Mouse (Mus musculus): ENCODE measurements around the gene Gabarap. TPM values are rescaled to one million over a fixed set of nuclear protein-coding genes. Genes with fewer than 3 reads are reported as not detected.
A peak's percentile ranks its signal among the peaks of the same experiment; 100 is the strongest.
"Not testable (repeated sequence)": the region's sequence is repeated elsewhere in the genome, so short reads cannot be mapped to it uniquely, and the experiment has no call there.

Gabarap gene
- total RNA-seq, 2 experiments from 2014 or later, result 339 to 345 TPM

DNA sequence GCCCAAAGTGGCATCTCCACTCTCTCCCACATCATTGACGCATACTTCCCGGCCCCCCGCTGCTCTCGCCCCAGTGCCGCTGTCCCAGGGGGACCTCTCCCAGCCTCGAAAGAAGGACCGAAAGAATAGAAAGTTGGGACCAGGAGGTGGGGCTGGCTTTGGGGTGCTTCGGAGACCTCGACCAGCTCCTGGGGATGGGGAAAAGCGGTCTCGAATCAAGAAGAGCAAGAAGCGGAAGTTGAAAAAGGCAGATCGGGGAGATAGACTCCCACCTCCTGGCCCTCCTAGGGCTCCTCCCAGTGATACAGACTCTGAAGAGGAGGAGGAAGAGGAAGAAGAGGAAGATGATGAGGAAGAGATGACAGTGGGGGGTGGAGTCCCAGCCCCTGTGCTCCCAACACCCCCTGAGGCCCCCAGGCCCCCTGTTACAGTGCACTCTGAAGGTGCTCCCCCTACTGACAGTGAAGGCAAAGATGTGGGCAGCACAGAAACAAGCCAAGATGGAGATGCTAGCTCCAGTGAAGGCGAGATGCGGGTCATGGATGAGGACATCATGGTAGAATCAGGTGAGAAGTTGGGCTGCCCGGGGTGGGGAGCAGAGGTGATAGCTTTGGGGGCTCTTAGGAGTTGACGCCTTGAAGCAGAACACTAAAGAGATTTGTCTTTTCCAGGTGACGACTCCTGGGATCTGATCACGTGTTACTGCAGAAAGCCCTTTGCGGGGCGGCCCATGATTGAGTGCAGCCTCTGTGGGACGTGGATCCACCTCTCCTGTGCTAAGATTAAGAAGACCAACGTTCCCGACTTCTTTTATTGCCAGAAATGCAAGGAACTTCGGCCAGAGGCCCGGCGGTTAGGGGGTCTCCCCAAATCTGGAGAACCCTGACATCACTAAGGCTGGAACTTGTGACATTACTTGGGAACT, 7.9 kb downstream of the Gabarap start:
- DNase-seq, result no peak

DNA sequence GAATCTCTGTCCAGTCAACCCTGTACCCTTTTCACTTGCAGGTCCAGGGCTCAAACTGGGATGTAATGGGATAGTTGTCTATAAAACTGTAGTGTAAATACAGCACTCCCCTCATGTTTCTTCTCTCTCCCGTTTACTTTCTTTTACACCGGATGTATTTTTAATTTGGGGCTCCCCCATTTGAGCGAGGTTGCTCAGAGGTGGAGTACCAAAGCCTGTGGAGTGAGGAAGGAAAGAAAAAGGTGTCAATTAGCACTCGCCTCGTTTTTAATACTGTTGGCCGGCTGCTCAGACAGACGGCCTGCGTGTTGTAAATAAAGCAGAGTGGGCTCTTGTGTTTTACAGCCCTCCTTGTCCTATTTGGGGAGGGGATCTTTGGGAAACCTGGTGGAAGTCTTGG, 8.7 kb downstream of the Gabarap start:
- DNase-seq, result no peak

DNA sequence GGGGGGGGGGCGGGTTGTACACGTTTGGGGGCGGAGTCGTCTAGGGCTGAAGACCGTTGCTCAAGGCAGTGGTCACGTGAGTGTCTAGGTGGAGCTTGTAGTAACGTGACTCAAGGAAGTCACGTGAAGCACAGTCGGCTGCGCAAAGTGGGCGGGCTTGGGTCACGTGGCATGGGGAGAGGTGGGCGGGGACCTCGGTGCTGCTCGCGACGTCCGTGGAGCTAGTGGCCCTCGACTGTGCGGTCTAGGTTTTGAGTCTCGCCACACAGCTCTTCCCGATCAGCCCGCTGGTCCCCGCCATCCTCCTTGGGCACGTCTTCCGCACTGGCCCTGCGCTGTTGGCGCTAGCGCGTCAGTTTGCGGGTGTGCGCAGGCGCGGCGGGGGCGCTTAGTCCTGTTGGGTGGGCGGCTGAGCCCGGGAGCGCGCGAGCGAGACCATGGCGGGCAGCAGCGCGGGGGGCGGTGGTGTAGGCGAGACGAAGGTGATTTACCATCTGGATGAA, 9.5 kb downstream of the Gabarap start, which contains the start of gene Dvl2:
Gene Dvl2, plus strand, starts transcription at position 200 of the 503 bp plus-strand sequence.
- DNase-seq, result peak; percentile 95

DNA sequence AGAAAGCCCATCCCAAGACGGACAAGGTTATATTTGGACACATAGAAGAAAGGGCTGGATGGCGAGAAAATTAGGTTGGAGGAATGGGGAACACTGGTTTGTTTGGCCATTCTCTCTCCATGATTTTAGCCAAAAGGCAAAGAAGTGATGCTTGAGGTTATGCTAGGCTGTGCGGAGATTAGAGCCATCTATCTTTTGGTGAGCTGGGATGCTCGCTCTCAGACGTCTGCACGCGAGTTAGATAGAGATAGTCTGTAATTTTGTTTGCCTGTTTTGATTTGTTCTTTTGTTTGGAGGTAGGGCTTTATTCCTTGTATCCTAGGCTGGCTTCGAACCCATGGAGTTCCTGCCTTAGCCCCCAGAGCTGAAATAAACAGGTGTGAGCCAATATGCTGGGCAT, 10.2 kb downstream of the Gabarap start:
- no peak for DNase-seq

DNA sequence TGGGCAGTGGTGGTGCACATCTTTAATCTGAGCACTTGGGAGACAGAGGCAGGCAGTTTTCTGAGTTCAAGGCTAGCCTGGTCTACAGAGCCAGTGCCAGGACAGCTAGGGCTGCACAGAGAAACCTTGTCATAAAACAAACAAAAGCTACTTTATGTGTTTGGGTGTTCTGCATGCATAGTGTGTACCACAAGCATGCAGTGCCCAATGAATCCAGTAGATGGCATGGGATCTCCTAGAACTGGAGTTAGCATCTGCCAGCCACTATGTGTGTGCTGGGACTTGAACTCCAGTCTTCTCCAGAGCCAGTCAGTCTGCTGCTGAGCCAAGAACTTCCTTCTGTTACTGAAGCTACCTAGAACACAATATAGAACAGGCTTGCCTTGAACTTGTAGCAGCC, 10.9 kb downstream of the Gabarap start:
- peak; percentile 63 for DNase-seq

DNA sequence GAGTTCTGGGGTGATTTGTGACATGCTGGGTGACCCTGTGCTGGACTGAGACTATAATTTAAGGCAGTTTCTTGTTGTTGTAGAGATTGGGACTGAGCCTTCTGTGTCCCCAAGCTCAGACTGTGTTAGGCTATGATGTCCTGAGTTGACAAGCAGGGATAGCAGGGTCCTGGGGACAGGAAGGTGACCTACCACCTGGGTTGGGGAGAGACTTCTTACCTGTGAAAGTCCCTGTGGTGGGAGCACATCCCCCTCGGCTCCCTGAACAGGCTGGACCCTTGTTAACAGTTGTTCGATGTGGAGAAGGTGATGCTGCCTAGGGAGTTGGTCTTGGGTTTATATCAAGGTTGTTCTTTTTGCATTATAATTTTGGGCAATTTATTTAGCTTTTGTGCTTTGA, 11.5 kb downstream of the Gabarap start:
- no peak for DNase-seq

DNA sequence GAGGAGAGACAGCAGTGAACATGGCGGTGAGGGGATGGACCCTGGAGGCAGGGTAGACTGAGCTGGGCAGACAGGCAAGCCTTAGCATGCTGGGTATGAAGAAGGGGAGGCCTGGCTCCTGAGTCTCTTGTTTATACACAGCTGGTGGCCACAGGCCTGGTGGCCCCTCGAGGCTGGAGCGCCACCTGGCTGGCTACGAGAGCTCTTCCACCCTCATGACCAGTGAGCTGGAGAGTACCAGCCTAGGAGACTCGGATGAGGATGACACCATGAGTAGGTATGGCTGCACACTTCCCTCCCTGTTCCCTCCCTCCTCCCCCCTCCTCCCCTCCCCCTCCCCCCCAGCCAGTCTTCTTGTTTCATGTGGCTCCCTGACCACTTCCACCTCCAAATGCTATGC, 14.6 kb downstream of the Gabarap start:
- no peak for DNase-seq

DNA sequence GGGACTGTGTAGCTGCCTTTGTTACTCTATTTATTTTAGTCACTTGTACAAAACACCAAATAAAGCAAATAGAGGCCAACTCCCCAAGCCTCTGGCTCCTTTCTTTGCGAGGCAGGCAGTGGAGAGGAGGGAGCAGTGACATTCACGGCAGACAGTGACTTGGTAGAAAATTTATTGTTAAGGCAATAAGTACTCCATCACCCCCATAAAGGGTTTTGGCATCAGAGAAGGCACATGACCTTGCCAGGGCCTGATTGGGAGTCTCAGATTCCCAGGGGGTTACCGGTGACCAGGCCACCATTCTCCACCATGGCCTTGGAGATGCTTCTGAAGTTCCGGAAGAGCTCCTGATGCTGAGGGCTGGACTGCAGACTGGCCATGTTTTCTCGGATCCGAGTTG, 19.1 kb downstream of the Gabarap start:
- DNase-seq, result no peak

DNA sequence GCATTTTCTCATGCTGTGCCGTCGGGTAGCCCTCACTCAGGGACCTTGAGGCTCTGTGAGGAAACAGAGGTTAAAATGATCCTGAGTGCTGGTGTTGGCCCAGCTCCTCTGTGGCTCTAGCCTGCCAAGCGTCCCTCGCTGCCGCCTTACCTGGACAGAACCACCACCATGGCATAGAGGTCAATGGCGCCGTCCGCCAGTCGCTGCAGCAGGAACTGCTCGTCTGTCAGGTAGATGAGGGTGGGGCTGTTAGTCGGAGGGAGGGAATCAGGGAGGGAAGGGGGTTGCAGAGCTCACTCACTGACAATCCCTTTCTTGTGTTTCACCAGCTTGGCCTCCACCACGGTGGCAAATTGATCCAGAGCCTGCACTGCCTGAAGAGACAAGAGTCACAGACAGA, 19.6 kb downstream of the Gabarap start:
- DNase-seq, result no peak

DNA sequence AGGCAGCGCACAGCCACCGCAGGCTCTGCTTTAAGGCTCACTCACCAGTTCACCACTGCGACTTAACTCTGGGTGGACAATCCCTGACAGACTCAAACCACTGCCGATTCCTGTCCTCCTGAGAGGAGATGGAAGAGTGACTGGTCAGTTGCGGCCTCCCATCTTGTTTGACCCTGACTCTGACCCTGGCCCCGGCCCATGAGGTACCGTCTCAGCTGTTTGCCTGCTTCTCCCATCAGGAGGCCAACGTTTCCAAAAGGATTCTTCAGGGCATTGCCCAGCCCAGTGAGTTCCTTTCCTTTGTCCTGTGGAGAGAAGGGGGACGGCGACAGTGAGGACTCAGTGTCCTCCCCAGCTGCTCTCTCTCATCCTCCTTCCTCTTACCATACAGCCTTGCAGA, 20.0 kb downstream of the Gabarap start:
- no peak for DNase-seq

DNA sequence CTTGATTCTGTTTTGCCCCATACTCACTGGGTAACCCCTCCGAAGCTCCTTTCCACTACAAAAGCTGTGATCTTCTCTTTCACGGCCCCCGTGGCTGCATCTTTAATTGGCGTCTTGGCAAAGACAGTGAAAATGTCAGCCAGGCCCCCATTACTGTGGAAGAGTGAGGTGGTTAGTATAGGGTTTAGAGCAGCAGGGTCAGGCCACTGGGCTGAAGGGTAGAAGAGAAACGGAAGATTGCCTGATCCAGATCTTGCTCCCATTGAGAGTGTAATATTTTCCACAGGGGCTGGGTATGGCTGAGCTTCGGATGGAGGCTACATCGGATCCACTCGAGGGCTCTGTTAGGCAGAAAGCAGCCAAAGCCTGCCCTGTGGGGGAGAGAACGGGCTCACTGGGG, 22.0 kb downstream of the Gabarap start:
- DNase-seq, result no peak

DNA sequence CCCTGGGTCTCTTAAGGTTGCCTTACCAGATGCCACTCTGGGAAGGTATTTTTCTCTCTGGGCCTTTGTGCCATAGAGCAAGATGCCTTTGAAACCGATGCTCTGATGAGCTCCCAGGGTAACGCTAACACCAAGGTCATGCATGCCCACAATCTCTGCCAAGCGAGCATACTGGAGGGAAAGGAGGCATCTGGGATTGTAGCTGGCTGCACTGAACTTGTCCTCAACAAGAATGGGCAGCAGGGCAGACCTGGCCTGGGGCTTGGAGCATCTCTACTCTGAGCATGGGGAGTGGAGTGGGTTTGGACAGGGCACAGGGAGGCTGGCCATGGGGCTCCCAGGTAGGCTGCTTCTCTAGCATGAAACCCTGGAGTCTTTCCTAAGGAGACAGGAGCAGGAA, 22.5 kb downstream of the Gabarap start:
- DNase-seq, result no peak

DNA sequence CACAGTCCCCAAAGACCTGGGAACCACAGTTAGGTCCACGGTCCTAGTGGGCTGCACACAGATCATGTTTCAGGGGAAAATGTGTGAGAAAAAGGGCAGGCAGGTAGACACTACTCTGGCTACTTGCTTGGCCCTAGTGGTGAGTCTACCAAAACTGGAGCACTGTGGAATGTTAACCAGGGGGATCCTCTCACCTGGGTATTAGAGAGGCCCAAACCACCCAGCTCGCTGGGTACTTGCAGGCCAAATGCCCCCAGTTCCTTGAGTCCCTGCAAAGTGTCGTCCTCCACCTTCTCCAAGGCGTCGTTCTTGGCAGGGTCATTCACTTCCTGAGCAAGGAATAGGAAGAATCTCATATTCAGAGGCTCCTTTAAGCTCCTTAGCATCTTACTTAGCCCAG, 23.1 kb downstream of the Gabarap start:
- no peak for DNase-seq

DNA sequence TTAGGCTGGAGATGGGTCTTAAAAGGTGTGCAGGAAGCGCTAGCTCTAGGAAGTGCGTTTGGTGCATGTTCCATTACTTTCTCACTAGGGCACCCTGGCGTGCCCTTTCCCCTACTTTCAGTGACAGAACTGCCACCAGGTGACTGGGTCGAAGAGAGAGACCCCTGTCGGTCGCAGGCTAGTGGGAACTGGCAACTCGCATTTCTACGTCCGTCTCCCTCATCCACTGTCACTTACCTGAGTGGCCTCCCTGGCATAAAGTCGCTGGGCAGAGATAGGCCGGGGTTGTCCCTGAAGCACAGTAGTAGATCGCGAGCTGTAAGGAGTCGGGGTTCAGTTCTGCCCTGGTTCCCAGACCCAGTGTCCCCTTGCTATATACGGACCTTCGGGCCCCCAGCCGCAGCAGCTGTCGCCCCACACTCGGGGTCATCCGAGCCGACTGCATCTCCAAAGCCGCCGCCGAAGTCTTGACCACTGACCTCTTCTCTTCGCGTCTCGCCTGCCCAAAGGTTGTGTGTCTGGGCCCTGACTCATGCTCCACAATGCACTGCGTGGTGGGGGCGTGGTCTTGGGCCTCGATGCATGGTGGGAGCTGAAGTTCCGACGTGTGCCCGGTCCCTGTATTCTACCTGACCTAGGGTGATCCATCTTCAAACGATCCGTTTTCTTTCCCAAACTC, 24.1 kb downstream of the Gabarap start, which contains the start of gene Acadvl:
Gene Acadvl, minus strand, starts transcription at position 532 of the 679 bp plus-strand sequence.
- peak; percentile 94 for DNase-seq

DNA sequence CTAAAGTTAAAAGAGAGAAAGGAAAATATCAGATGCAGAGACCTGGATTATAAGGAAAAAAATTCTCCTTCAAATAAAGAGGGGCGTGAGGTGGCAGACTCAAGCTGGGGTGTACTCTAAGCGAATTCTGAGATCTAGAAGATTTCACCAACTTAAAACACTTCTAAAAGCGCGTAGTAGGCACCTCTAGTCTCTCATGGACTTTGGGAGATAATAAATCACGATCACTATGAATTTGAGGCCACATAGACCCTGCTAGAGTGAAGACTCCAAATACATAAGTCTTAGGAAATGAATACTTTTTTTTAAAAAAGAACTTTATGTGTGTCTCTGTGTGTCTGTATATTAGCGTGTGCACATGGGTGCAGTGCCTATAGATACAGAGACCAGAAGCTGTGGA, 24.7 kb downstream of the Gabarap start:
- DNase-seq, result no peak

DNA sequence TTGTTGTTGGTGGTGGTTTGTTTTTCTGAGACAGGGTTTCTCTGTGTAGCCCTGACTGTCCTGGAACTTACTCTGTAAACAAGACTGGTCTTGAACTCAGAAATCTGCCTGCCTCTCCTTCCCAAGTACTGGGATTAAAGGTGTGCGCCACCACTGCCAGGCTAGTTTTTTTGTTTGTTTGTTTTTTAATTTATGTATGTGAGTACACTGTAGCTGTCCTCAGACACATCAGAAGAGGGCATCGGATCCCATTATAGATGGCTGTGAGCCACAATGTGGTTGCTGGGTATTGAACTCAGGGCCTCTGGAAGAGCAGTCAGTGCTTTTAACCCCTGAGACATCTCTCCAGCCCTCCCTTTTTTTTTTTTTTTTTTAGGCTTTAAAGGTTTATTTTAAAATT, 25.2 kb downstream of the Gabarap start:
- not testable (repeated sequence) for DNase-seq

DNA sequence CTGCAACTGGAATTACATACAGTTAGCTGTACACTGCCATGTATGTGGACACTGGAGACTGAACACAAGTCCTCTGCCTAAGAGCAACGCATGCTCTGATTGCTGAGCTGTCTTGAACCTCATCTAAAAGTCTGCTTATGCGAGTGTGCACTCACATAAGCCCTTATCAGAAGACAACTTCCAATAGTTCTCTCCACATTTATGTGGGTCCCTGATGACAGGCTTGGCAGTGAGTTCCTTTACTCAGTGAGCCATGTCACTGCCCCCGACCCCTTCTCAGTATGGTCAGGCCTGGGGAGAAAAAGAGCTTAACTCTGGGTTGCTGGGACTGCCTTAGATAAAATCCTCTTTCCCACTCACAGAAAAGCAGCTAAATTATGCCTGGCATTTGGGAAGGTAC, 25.7 kb downstream of the Gabarap start, which contains the start of gene Dlg4:
Gene Dlg4, plus strand, starts transcription at position 274 of the 400 bp plus-strand sequence.
- no peak for DNase-seq

DNA sequence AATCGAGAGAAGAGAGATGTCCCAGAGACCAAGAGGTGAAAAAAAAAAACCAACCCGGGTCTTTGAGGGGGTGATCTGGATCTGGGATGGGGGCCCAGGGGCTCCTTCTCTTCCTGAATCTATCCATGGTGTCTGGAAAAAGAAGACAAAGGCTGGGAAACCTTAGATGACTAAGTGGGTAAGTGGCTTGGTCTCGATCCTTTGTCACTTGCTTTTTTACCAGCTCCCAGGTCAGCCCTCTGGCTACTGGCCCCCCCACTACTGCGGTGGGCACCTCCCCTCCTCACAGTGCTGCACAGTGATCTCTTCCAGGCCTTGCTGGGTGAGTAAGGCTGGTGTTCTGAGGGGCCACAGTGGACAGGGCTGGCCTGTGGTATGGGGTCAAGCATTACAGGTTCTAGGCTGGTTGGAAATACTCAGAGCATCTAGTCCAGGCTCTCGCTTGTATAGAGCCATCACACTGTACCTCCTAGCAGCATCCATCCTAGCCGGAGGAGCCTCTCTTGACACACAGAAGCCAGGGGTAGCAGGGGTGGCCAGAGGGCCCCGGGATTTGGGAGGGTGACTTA, 26.3 kb downstream of the Gabarap start:
- no peak for DNase-seq

DNA sequence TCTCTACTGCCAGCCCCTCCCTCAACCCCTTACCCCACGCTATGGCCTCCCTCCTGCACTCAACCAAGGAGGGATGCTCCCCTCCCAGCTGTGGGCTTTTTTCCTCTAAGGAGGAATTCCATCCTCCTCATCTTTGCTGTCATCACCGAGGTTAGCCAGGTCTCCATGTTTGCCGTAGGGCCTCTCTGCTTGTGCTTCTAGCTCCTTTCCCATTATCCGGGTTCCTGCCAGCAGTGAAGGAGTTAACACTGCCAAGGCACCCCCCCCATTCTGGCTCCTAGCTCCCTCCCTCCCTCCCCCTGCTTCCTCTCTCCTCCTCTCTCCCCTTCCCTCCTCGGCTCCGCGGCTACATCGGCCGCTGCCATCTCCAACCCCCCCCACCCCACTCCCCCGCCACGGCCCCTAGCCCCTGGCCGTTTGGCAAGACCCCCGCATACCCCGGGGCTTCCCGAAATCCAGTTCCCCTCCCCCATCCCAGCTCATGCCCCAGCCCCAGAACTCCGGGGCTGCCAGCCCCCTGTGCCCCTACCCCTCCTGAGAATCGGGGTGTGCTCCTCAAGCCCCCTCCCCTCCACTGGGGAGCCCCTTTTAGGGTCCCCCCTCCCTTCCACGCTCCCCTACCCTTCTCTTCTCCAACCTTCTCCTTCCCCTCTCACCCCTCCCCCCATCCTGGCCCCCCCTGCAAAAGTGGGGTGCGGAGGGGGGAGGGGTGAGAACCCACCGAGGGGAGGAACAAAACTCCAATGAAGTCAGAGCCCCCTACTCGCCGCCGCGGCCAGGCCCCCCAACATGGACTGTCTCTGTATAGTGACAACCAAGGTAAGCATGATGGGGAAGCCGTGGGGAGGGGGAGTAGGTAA, 27.4 kb downstream of the Gabarap start:
- DNase-seq, result peak; percentile 66

DNA sequence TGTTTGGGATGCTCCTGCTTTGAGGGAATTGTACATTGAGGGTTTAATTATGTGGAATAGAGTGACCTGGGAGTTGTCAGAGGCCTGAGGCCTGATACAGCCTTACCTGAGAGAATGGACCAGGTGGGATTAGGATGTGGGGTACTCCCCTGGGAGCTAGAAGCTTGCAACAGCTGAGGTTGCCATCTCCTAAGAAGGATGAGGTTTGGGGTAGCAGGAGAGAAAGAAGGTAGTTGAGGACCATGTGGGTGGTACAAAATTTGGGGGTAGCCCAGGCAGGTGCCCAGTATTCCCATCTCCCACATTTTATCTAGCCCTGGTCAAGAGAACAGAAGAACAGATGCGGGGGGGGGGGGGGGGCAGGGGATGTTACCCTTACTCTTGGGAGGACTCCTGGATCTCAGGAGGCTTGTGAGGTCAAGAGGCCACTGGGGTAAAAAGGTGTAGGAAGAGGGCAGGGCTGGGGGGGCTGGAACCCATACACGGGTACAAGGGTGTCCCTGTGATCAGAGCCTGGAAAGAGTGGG, 28.6 kb downstream of the Gabarap start:
- no peak for DNase-seq

DNA sequence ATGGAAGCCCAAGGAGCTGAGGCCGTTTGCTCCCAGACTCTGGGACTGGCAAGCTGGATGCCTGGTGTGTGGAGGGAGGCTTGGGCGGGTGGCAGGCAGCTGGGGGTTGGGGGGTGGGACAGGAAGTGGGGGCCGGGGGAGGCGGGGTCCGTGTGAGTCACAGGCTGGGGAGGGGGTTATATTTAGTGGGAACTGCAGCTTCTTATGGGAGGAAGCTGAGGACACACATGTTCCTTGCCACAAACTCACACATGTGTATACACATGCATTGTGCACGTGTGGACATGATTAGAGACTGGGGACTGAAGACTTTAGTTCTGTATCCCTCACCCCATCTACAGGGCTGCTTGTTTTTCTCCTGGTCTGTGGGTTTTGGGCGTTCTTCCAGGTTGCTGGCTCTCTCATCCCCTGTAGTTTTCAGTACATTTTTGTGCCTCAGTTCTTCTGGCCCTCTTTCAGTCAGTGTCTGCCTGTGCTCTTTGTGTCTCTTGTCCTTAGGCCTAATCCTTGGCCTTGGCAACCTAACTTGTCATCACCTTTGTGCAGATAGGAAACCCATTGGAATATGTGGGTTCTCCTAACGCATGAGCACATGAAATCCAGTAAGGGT, 29.2 kb downstream of the Gabarap start:
- DNase-seq, result peak; percentile 18

All from adrenal gland, postnatal 10 days (tissue).